Mouse (Mus musculus) kidney, adult 2 months (tissue): Measurements from ENCODE around the gene Xrcc2.

Source experiments
- CTCF ChIP-seq: fragments of 200-500 bp; conservative IDR thresholded peaks from 2 replicates; pipeline ENCODE4 v1.5.1; 2011; ENCODE audit warnings: low read depth, mild to moderate bottlenecking, control low read depth, low read length, moderate library complexity, mixed read lengths; ENCODE audit not compliant: insufficient read depth, insufficient read length
- POLR2A ChIP-seq: fragments of 200-500 bp; IDR thresholded peaks from one replicate; pipeline ENCODE4 v1.6.1; 2011; ENCODE audit warnings: low read depth, low read length, control low read depth

- no peak for TF ChIP-seq POLR2A
- no peak for TF ChIP-seq CTCF
Observed at GRCm38 (mm10) chr5:25653377-25653776, 52.2 kb downstream of the Xrcc2 start.
